Mouse (Mus musculus) testis, adult 2 months (tissue): ENCODE data around the gene Ralgps1.

Source experiments
- CTCF ChIP-seq: fragments of 200-500 bp; IDR thresholded peaks from 2 replicates; pipeline ENCODE4 v1.5.1; 2012; ENCODE audit warnings: low read depth, mild to moderate bottlenecking, inconsistent platforms, low read length, moderate library complexity; ENCODE audit not compliant: control insufficient read depth, insufficient read depth, insufficient replicate concordance
- POLR2A ChIP-seq: fragments of 200-500 bp; IDR thresholded peaks from 2 replicates; pipeline ENCODE4 v1.6.1; 2012; ENCODE audit warnings: low read depth, mild to moderate bottlenecking, inconsistent platforms, low read length, moderate library complexity; ENCODE audit not compliant: control insufficient read depth

- no peak for TF ChIP-seq POLR2A
- no peak for TF ChIP-seq CTCF
Observed at GRCm38 (mm10) chr2:33295115-33295514, 76.2 kb downstream of the Ralgps1 start.
